ENCODE assay signal across 16 mouse cellular contexts in the genomic region with DNA sequence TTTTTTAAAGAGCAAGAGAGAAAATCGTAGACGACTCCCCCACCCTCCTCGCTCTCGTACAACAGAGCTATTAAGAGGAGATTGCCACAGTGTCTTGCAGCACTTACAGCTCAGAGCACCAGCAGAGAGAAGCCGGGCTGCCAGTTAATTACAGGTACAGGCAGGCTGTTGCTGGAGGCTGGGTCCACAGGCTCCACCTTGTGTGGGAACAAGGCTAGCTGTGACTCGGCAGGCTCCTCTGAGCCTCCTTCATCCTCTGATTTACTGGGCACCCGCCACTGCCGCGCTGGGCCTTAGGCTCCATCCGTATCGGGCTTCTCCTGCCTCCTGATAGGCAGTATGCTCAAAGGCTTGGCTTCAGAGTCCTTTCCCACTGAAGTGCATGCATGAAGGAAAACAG. TPM values are rescaled to one million over a fixed set of nuclear protein-coding genes. Genes with fewer than 3 reads are reported as not detected.
A peak's percentile ranks its signal among the peaks of the same experiment; 100 is the strongest.
DNase-seq lines count a peak whose midpoint lies in the region; ATAC-seq and TF ChIP-seq lines count a peak whose summit lies in the region.
"Had no signal": no experiment of that assay in that cellular context is flagged by ENCODE, and none has a peak within 500 bp of the region (broad histone marks: within the 10 kb centered on the region; RNA-seq: fewer than 3 reads in every experiment).

No protein-coding gene starts in this region.

- no peak overlapping the region for H3K4me3 ChIP-seq in CH12.LX (replicated peaks in 1 of 3; ENCODE audit: low read depth in 2 of 3, low read length in 2 of 3, poor library complexity in 1 of 3)
- H3K4me3 ChIP-seq in forebrain, embryonic 13.5 days, result no peak overlapping the region
- no peak overlapping the region for H3K4me3 ChIP-seq in intestine, embryonic 15.5 days (replicated peaks)
- H3K4me3 ChIP-seq in lung, postnatal 0 days (ENCODE audit: low read depth, low read length), result no peak overlapping the region
- H3K4me3 ChIP-seq: heart, embryonic 15.5 days; neural tube, embryonic 12.5 days had no signal

- TF ChIP-seq RAD21 in CH12.LX (IDR thresholded peaks at IDR 0.05; ENCODE audit: low read depth, low read length), result no peak

- H3K9me3 ChIP-seq in CH12.LX (replicated peaks; ENCODE audit: low read length), result no peaks in the 10 kb centered on the region
- no peaks in the 10 kb centered on the region for H3K9me3 ChIP-seq in forebrain, embryonic 13.5 days (replicated peaks)
- no peaks in the 10 kb centered on the region for H3K9me3 ChIP-seq in intestine, embryonic 15.5 days
- no peaks in the 10 kb centered on the region for H3K9me3 ChIP-seq in lung, postnatal 0 days (ENCODE audit: low read length)
- H3K9me3 ChIP-seq: G1E; heart, embryonic 15.5 days; neural tube, embryonic 12.5 days had no signal

- 0 out of 2 replicates have a peak overlapping the region, but pooled peaks have one; percentile 2 for H3K27ac ChIP-seq in CH12.LX (ENCODE audit: insufficient read depth, low read depth)
- peak overlapping the region; percentile 26; the same call in 1 of the 2 replicates for H3K27ac ChIP-seq in forebrain, embryonic 13.5 days
- H3K27ac ChIP-seq in intestine, embryonic 15.5 days, result peak overlapping the region; percentile 40
- no peak overlapping the region for H3K27ac ChIP-seq in lung, postnatal 0 days (ENCODE audit: low read length)
- H3K27ac ChIP-seq: liver, embryonic 14.5 days; neural tube, embryonic 12.5 days had no signal

- H3K4me1 ChIP-seq in CH12.LX (ENCODE audit: control insufficient read depth in 1 of 2, insufficient read depth in 2 of 2), result peaks cover 19 to 67% of the 10 kb centered on the region in 2 experiments
- H3K4me1 ChIP-seq in forebrain, embryonic 13.5 days, result peaks cover 64% of the 10 kb centered on the region
- H3K4me1 ChIP-seq in intestine, embryonic 15.5 days (replicated peaks), result peaks cover 65% of the 10 kb centered on the region
- peaks cover 19% of the 10 kb centered on the region for H3K4me1 ChIP-seq in lung, postnatal 0 days (ENCODE audit: insufficient read depth, low read depth, low read length)

- ATAC-seq in forebrain, embryonic 13.5 days, result 0 out of 2 replicates have a peak, but pooled peaks have one; percentile 34
- no peak for ATAC-seq in intestine, embryonic 15.5 days
- no peak for ATAC-seq in lung, postnatal 0 days
- ATAC-seq: activated CD4-positive, CD25-positive, alpha-beta regulatory T cell, adult 4 months had no signal

- no peak for TF ChIP-seq EP300 in CH12.LX (IDR thresholded peaks at IDR 0.05; ENCODE audit: low read length)
- no peak for TF ChIP-seq EP300 in lung, postnatal 0 days (IDR thresholded peaks at IDR 0.05)

- no peak for TF ChIP-seq CTCF in CH12.LX (conservative IDR thresholded peaks at IDR 0.05 in 1 of 2, IDR thresholded peaks at IDR 0.05 in 1 of 2; ENCODE audit: low read depth in 2 of 2, low read length in 2 of 2)
- TF ChIP-seq CTCF in lung, postnatal 0 days (IDR thresholded peaks at IDR 0.05), result no peak

- no peak overlapping the region for H3K4me2 ChIP-seq in CH12.LX (ENCODE audit: insufficient read depth, low read depth, poor library complexity, severe bottlenecking)
- H3K4me2 ChIP-seq in forebrain, embryonic 13.5 days, result no peak overlapping the region
- H3K4me2 ChIP-seq in intestine, embryonic 15.5 days (replicated peaks), result no peak overlapping the region
- no peak overlapping the region for H3K4me2 ChIP-seq in lung, postnatal 0 days (replicated peaks; ENCODE audit: low read depth, low read length)
- H3K4me2 ChIP-seq: heart, embryonic 15.5 days had no signal

- TF ChIP-seq POLR2A in CH12.LX (IDR thresholded peaks at IDR 0.05; ENCODE audit: low read depth, low read length), result no peak

- in situ Hi-C loops in CH12.LX (cut with MboI; ENCODE audit: low pct_ligation_motif_present, low pct_unique_long_range_greater_than_20kb, low sequenced_read_pairs), result no loop called here

- peaks cover 54 to 90% of the 10 kb centered on the region in 2 experiments for H3K36me3 ChIP-seq in CH12.LX (replicated peaks in 1 of 2; ENCODE audit: control insufficient read depth in 1 of 2, insufficient read depth in 1 of 2, low read length in 1 of 2)
- H3K36me3 ChIP-seq in forebrain, embryonic 13.5 days (ENCODE audit: poor library complexity, severe bottlenecking), result no peaks in the 10 kb centered on the region
- H3K36me3 ChIP-seq in intestine, embryonic 15.5 days, result no peaks in the 10 kb centered on the region
- H3K36me3 ChIP-seq in lung, postnatal 0 days (ENCODE audit: insufficient read depth, low read length), result no peaks in the 10 kb centered on the region
- H3K36me3 ChIP-seq: G1E; heart, embryonic 15.5 days; neural tube, embryonic 12.5 days had no signal

- H3K79me2 ChIP-seq in CH12.LX (replicated peaks; ENCODE audit: control insufficient read depth, extremely low read depth, insufficient read depth, poor library complexity, severe bottlenecking), result peaks cover 46% of the 10 kb centered on the region

- no peaks in the 10 kb centered on the region for H3K27me3 ChIP-seq in CH12.LX (replicated peaks)
- H3K27me3 ChIP-seq in forebrain, embryonic 13.5 days, result no peaks in the 10 kb centered on the region
- no peaks in the 10 kb centered on the region for H3K27me3 ChIP-seq in intestine, embryonic 15.5 days (replicated peaks)
- H3K27me3 ChIP-seq in lung, postnatal 0 days (replicated peaks; ENCODE audit: insufficient read depth, low read length), result no peaks in the 10 kb centered on the region
- H3K27me3 ChIP-seq: heart, embryonic 15.5 days; neural tube, embryonic 12.5 days had no signal

- H3K9ac ChIP-seq in CH12.LX (ENCODE audit: insufficient read depth, low read depth), result no peak overlapping the region
- no peak overlapping the region for H3K9ac ChIP-seq in forebrain, embryonic 13.5 days
- no peak overlapping the region for H3K9ac ChIP-seq in intestine, embryonic 15.5 days
- H3K9ac ChIP-seq in lung, postnatal 0 days (replicated peaks; ENCODE audit: low read depth), result no peak overlapping the region
- H3K9ac ChIP-seq: liver, embryonic 14.5 days; neural tube, embryonic 12.5 days had no signal

- peak; percentile 48 for DNase-seq in cerebellum, adult 8-10 months
- no peak for DNase-seq in cerebellum, adult 11 months
- DNase-seq in CH12.LX (ENCODE audit: extremely low read depth), result no peak
- no peak for DNase-seq in layer of hippocampus, adult 9-11 months
- no peak for DNase-seq in lung, postnatal 0 days (ENCODE audit: low spot score)
- no peak for DNase-seq in left cerebral cortex, adult 8-10 months (ENCODE audit: low spot score in 2 of 2)
- DNase-seq: gastrocnemius, postnatal 10 days; kidney, adult 8-10 months; right cerebral cortex, postnatal 14 days had no signal

- WGBS in forebrain, embryonic 13.5 days, result 62% methylated on average over 11 of the region's 11 CpGs
- WGBS in intestine, embryonic 15.5 days, result 71% methylated on average over 11 of the region's 11 CpGs
- 76% methylated on average over 11 of the region's 11 CpGs for WGBS in lung, postnatal 0 days

- dilution Hi-C loops in CH12.LX (cut with MboI; ENCODE audit: extremely low pct_ligation_motif_present, extremely low pct_unique_long_range_greater_than_20kb, low sequenced_read_pairs), result no loop called here

TF ChIP-seq in CH12.LX, 34 proteins besides CTCF, POLR2A, EP300 and RAD21:
- no peak for TF ChIP-seq ETS1 (conservative IDR thresholded peaks at IDR 0.05; ENCODE audit: low read depth, low read length)
- no peak for TF ChIP-seq UBTF (IDR thresholded peaks at IDR 0.05; ENCODE audit: low read depth, low read length)
- no peak for TF ChIP-seq ZKSCAN1 (IDR thresholded peaks at IDR 0.05; ENCODE audit: borderline replicate concordance, low read depth, low read length)
- no peak for TF ChIP-seq MAZ (IDR thresholded peaks at IDR 0.05; ENCODE audit: low read depth, low read length)
- no peak for TF ChIP-seq JUN (IDR thresholded peaks at IDR 0.05; ENCODE audit: insufficient read depth, low read depth, low read length)
- TF ChIP-seq MEF2A (IDR thresholded peaks at IDR 0.05; ENCODE audit: borderline replicate concordance, low read depth, low read length), result no peak
- TF ChIP-seq ELF1 (IDR thresholded peaks at IDR 0.05; ENCODE audit: low read depth, low read length), result no peak
- TF ChIP-seq NELFE (IDR thresholded peaks at IDR 0.05; ENCODE audit: low read depth, low read length), result no peak
- TF ChIP-seq POLR2AphosphoS2 (IDR thresholded peaks at IDR 0.05; ENCODE audit: low read depth, low read length), result no peak
- TF ChIP-seq RCOR1 (conservative IDR thresholded peaks at IDR 0.05; ENCODE audit: low read depth, low read length), result no peak
- no peak for TF ChIP-seq JUND (conservative IDR thresholded peaks at IDR 0.05; ENCODE audit: low read depth, low read length)
- no peak for TF ChIP-seq TBP (conservative IDR thresholded peaks at IDR 0.05; ENCODE audit: low read depth, low read length)
- no peak for TF ChIP-seq MYC (IDR thresholded peaks at IDR 0.05; ENCODE audit: low read depth, low read length)

RNA-seq across cellular contexts. Expression of a gene that starts 53.6 kb away (rescaled TPM):
- total RNA-seq in CH12.LX (2012; rRNA removed) (11.2 and 18.4 TPM in 2 replicates), CH12.LX (2014; rRNA removed) (13.0 and 14.9 TPM in 2 replicates)
- 17.8 and 20.8 TPM in 2 replicates for polyA plus RNA-seq in CH12.LX (2012; ENCODE audit: insufficient read length, low read depth)
- polyA plus RNA-seq in forebrain, embryonic 13.5 days (2015; fragmentation: Nextera tagmentation; extraction: Ambion mirVana), result 32.0 and 32.3 TPM in 2 replicates
- 24.2 and 25.0 TPM in 2 replicates for polyA plus RNA-seq in intestine, embryonic 15.5 days (2015; fragmentation: Nextera tagmentation; extraction: Ambion mirVana)
- polyA plus RNA-seq in lung, postnatal 0 days (2015; fragmentation: Nextera tagmentation; extraction: Ambion mirVana), result 59.5 and 70.3 TPM in 2 replicates
- total RNA-seq in left cerebral cortex, adult 8-10 months (2022), result 10 to 100 TPM; 38.1 to 45.4 (median 43.1) TPM
